Mouse (Mus musculus) monocyte, adult 5-6 weeks (primary cell): Measurements from ENCODE around the gene Ston1. TPM values are rescaled to one million over a fixed set of nuclear protein-coding genes. Genes with fewer than 3 reads are reported as not detected.
A peak's percentile ranks its signal among the peaks of the same experiment; 100 is the strongest.

Source experiments
- ATAC-seq: fragments of 153-309, 156-312 bp; replicated peaks from 2 replicates; pipeline ENCODE4 v1.8.0; 2017; ENCODE audit warnings: mild to moderate bottlenecking; ENCODE audit not compliant: low TSS enrichment, insufficient number of reproducible peaks, severe bottlenecking, poor library complexity, low FRiP score
- total RNA-seq: library from RNA; stranded (forward); fragments of 200-1000, 200-491, 200-594 nt; gene quantifications from 3 replicates; pipeline ENCODE4 v1.2.3, GENCODE M21; 2017

The Ston1 gene
- total RNA-seq, 1 experiment from 2014 or later: not detected

GRCm38 (mm10) chr17:88582999-88583398, 14.5 kb upstream of the Ston1 start:
- ATAC-seq: no peak

GRCm38 (mm10) chr17:88583411-88583810, 14.1 kb upstream of the Ston1 start:
- no peak for ATAC-seq

GRCm38 (mm10) chr17:88587371-88587770, 10.1 kb upstream of the Ston1 start:
- no peak for ATAC-seq

GRCm38 (mm10) chr17:88588228-88588627, 9.3 kb upstream of the Ston1 start:
- ATAC-seq: no peak

- ATAC-seq: no peak
These were observed 7.2 kb upstream of the Ston1 start for GRCm38 (mm10) chr17:88590251-88590650.

- no peak for ATAC-seq
These were observed 2.4 kb upstream of the Ston1 start for GRCm38 (mm10) chr17:88595071-88595470.

GRCm38 (mm10) chr17:88596068-88596467, 1.4 kb upstream of the Ston1 start:
- no peak for ATAC-seq

GRCm38 (mm10) chr17:88596544-88597221, 801 bp upstream of the Ston1 start:
- ATAC-seq: peak; percentile 66

- ATAC-seq: no peak
These were observed 554 bp downstream of the Ston1 start for GRCm38 (mm10) chr17:88598056-88598420.

GRCm38 (mm10) chr17:88598570-88599368, 1.3 kb downstream of the Ston1 start:
- ATAC-seq: no peak

GRCm38 (mm10) chr17:88600492-88601026, 3.1 kb downstream of the Ston1 start:
- no peak for ATAC-seq

GRCm38 (mm10) chr17:88603943-88604342, 6.5 kb downstream of the Ston1 start:
- no peak for ATAC-seq

- no peak for ATAC-seq
These were observed 8.6 kb downstream of the Ston1 start for GRCm38 (mm10) chr17:88606056-88606455.

- no peak for ATAC-seq
These were observed 11.9 kb downstream of the Ston1 start for GRCm38 (mm10) chr17:88609361-88609760.

GRCm38 (mm10) chr17:88611057-88611456, 13.6 kb downstream of the Ston1 start:
- no peak for ATAC-seq

GRCm38 (mm10) chr17:88613172-88613571, 15.7 kb downstream of the Ston1 start:
- ATAC-seq: no peak

- ATAC-seq: no peak
These were observed 16.2 kb downstream of the Ston1 start for GRCm38 (mm10) chr17:88613721-88614120.

- no peak for ATAC-seq
These were observed 16.8 kb downstream of the Ston1 start for GRCm38 (mm10) chr17:88614234-88614633.

- ATAC-seq: no peak
These were observed 17.2 kb downstream of the Ston1 start for GRCm38 (mm10) chr17:88614733-88615132.
